Mouse (Mus musculus) forebrain, embryonic 13.5 days (tissue): ENCODE data around the gene Gm20503. TPM values are rescaled to one million over a fixed set of nuclear protein-coding genes. Genes with fewer than 3 reads are reported as not detected.

Experiments used
- ATAC-seq: fragments of 200-750 bp; cut with Nextera tagmentation; 2 replicates; pipeline ENCODE4 v1.8.0; 2017
- H3K27ac ChIP-seq: fragments of 300-500 bp; sonication (generic); 2 replicates; pipeline ENCODE4 v1.5.1; 2015; ENCODE audit warnings: inconsistent platforms, mild to moderate bottlenecking, moderate library complexity
- H3K27me3 ChIP-seq: fragments of 300-500 bp; sonication (generic); 2 replicates; pipeline ENCODE4 v1.6.1; 2015; ENCODE audit warnings: mild to moderate bottlenecking, inconsistent platforms
- H3K36me3 ChIP-seq: fragments of 300-500 bp; sonication (generic); 2 replicates; pipeline ENCODE4 v1.6.1; 2015; ENCODE audit warnings: mild to moderate bottlenecking, inconsistent platforms; ENCODE audit not compliant: poor library complexity, severe bottlenecking
- H3K4me1 ChIP-seq: fragments of 300-500 bp; sonication (generic); 2 replicates; pipeline ENCODE4 v1.6.1; 2015; ENCODE audit warnings: inconsistent platforms
- H3K4me2 ChIP-seq: fragments of 300-500 bp; sonication (generic); 2 replicates; pipeline ENCODE4 v1.6.1; 2015; ENCODE audit warnings: inconsistent platforms, mild to moderate bottlenecking, moderate library complexity
- H3K4me3 ChIP-seq: fragments of 300-500 bp; sonication (generic); 2 replicates; pipeline ENCODE4 v1.5.1; 2015; ENCODE audit warnings: mild to moderate bottlenecking, inconsistent platforms
- H3K9ac ChIP-seq: fragments of 300-500 bp; sonication (generic); 2 replicates; pipeline ENCODE4 v1.6.1; 2015; ENCODE audit warnings: mild to moderate bottlenecking, inconsistent platforms
- H3K9me3 ChIP-seq: fragments of 300-500 bp; sonication (generic); replicated peaks from 2 replicates; pipeline ENCODE4 v1.6.1; 2016; ENCODE audit warnings: inconsistent platforms
- WGBS: fragments of 180-500 bp; shearing (Covaris S2); methylation state at CpG from one replicate; pipeline ENCODE4 v1.1.7; 2015; 5-methylcytosine and 5-hydroxymethylcytosine counted together
- polyA plus RNA-seq: library from polyadenylated mRNA; unstranded; fragments of >200 nt; fragmentation: Nextera tagmentation; extraction: Ambion mirVana; gene quantifications from 2 replicates; pipeline ENCODE4 v1.2.1, GENCODE M21; 2015

The Gm20503 gene
- polyA plus RNA-seq, 1 experiment from 2014 or later = 7.7 TPM

GRCm38 (mm10) chr4:58990609-58991434, 12.2 kb upstream of the Gm20503 start:
- WGBS = 69% methylated on average over 17 of the region's 17 CpGs
- no peaks in the 10 kb centered on the region for H3K36me3 ChIP-seq
- H3K4me1 ChIP-seq = no peaks in the 10 kb centered on the region
- H3K4me3 ChIP-seq = no peak overlapping the region
- ATAC-seq = peak; percentile 40; the same call in 1 of the 2 replicates
- no peak overlapping the region for H3K27ac ChIP-seq
- no peaks in the 10 kb centered on the region for H3K27me3 ChIP-seq
- H3K9ac ChIP-seq = no peak overlapping the region
- no peak overlapping the region for H3K4me2 ChIP-seq
- H3K9me3 ChIP-seq = no peaks in the 10 kb centered on the region

- H3K27ac ChIP-seq = no peak overlapping the region
- no peak overlapping the region for H3K4me3 ChIP-seq
- H3K4me2 ChIP-seq = no peak overlapping the region
- no peaks in the 10 kb centered on the region for H3K27me3 ChIP-seq
- H3K9ac ChIP-seq = no peak overlapping the region
- H3K36me3 ChIP-seq = no peaks in the 10 kb centered on the region
- no peaks in the 10 kb centered on the region for H3K4me1 ChIP-seq
- ATAC-seq = no peak
- 82% methylated on average over 5 of the region's 5 CpGs for WGBS
- no peaks in the 10 kb centered on the region for H3K9me3 ChIP-seq
Observed at GRCm38 (mm10) chr4:58992195-58992594, 10.8 kb upstream of the Gm20503 start.

GRCm38 (mm10) chr4:58994762-58995161, 8.2 kb upstream of the Gm20503 start, which contains the start of gene Dnajc25:
Dnajc25 (plus strand) TSS chr4:58995062.
- Histone ChIP-seq H3K9ac (no peak within 1 kb of the TSS), H3K4me1 (no peaks in the 10 kb centered on the region), H3K27ac (no peak within 1 kb of the TSS), H3K4me2 (no peak within 1 kb of the TSS), H3K9me3 (no peaks in the 10 kb centered on the region), H3K36me3 (no peaks in the 10 kb centered on the region), H3K4me3 (no peak within 1 kb of the TSS), H3K27me3 (no peaks in the 10 kb centered on the region)
- no peak for ATAC-seq
- 93% methylated on average over 4 of the region's 4 CpGs for WGBS

GRCm38 (mm10) chr4:58995251-58995693, 7.7 kb upstream of the Gm20503 start:
- H3K9ac ChIP-seq = no peak overlapping the region
- no peaks in the 10 kb centered on the region for H3K9me3 ChIP-seq
- ATAC-seq = no peak
- no peak overlapping the region for H3K4me3 ChIP-seq
- no peaks in the 10 kb centered on the region for H3K27me3 ChIP-seq
- no peaks in the 10 kb centered on the region for H3K4me1 ChIP-seq
- H3K36me3 ChIP-seq = no peaks in the 10 kb centered on the region
- no peak overlapping the region for H3K27ac ChIP-seq
- 73% methylated on average over 8 of the region's 8 CpGs for WGBS
- no peak overlapping the region for H3K4me2 ChIP-seq

GRCm38 (mm10) chr4:58997081-58997480, 5.9 kb upstream of the Gm20503 start:
- no peak overlapping the region for H3K4me3 ChIP-seq
- no peak for ATAC-seq
- WGBS = 87% methylated on average over 5 of the region's 5 CpGs

GRCm38 (mm10) chr4:58998688-58999087, 4.3 kb upstream of the Gm20503 start:
- ATAC-seq = no peak
- 90% methylated on average over 1 of the region's 1 CpGs for WGBS

More at GRCm38 (mm10) chr4:58997081-58997480, 5.9 kb upstream of the Gm20503 start:
- H3K9me3 ChIP-seq = no peaks in the 10 kb centered on the region
- no peaks in the 10 kb centered on the region for H3K4me1 ChIP-seq
- no peaks in the 10 kb centered on the region for H3K36me3 ChIP-seq
- no peak overlapping the region for H3K9ac ChIP-seq
- no peak overlapping the region for H3K4me2 ChIP-seq
- H3K27ac ChIP-seq = no peak overlapping the region
- no peaks in the 10 kb centered on the region for H3K27me3 ChIP-seq

GRCm38 (mm10) chr4:58999686-59000085, 3.3 kb upstream of the Gm20503 start:
- Histone ChIP-seq H3K36me3 (no peaks in the 10 kb centered on the region), H3K4me1 (peaks cover 17% of the 10 kb centered on the region), H3K9me3 (no peaks in the 10 kb centered on the region), H3K27ac (no peak overlapping the region), H3K27me3 (no peaks in the 10 kb centered on the region), H3K9ac (no peak overlapping the region), H3K4me2 (no peak overlapping the region), H3K4me3 (no peak overlapping the region)
- 13% methylated on average over 2 of the region's 2 CpGs for WGBS
- ATAC-seq = no peak

More at GRCm38 (mm10) chr4:58998688-58999087, 4.3 kb upstream of the Gm20503 start:
- Histone ChIP-seq H3K4me3 (no peak overlapping the region), H3K9me3 (no peaks in the 10 kb centered on the region), H3K27me3 (no peaks in the 10 kb centered on the region), H3K36me3 (no peaks in the 10 kb centered on the region), H3K4me1 (peaks cover 7% of the 10 kb centered on the region), H3K27ac (no peak overlapping the region), H3K4me2 (no peak overlapping the region), H3K9ac (no peak overlapping the region)

GRCm38 (mm10) chr4:59000614-59001013, 2.4 kb upstream of the Gm20503 start:
- Histone ChIP-seq H3K4me1 (peaks cover 24% of the 10 kb centered on the region), H3K9ac (no peak overlapping the region), H3K27ac (no peak overlapping the region), H3K4me2 (no peak overlapping the region), H3K36me3 (no peaks in the 10 kb centered on the region), H3K4me3 (no peak overlapping the region), H3K27me3 (no peaks in the 10 kb centered on the region), H3K9me3 (no peaks in the 10 kb centered on the region)
- ATAC-seq = no peak
- WGBS = 7% methylated on average over 2 of the region's 2 CpGs

GRCm38 (mm10) chr4:59003806-59004200, 793 bp downstream of the Gm20503 start:
- no peak overlapping the region for H3K27ac ChIP-seq
- H3K9ac ChIP-seq = peak overlapping the region; percentile 96
- H3K9me3 ChIP-seq = no peaks in the 10 kb centered on the region
- ATAC-seq = no peak
- H3K4me2 ChIP-seq = peak overlapping the region; percentile 87
- 34% methylated on average over 7 of the region's 7 CpGs for WGBS
- peaks cover 24% of the 10 kb centered on the region for H3K4me1 ChIP-seq
- peak overlapping the region; percentile 88 for H3K4me3 ChIP-seq
- no peaks in the 10 kb centered on the region for H3K36me3 ChIP-seq
- H3K27me3 ChIP-seq = no peaks in the 10 kb centered on the region

- Histone ChIP-seq H3K9ac (no peak overlapping the region), H3K27ac (no peak overlapping the region), H3K36me3 (no peaks in the 10 kb centered on the region), H3K27me3 (no peaks in the 10 kb centered on the region), H3K4me3 (no peak overlapping the region), H3K4me1 (peaks cover 24% of the 10 kb centered on the region), H3K4me2 (no peak overlapping the region), H3K9me3 (no peaks in the 10 kb centered on the region)
- WGBS = 77% methylated on average over 8 of the region's 8 CpGs
- ATAC-seq = no peak
Observed at GRCm38 (mm10) chr4:59006211-59006610, 3.2 kb downstream of the Gm20503 start.

- no peaks in the 10 kb centered on the region for H3K9me3 ChIP-seq
- H3K27me3 ChIP-seq = no peaks in the 10 kb centered on the region
- no peak overlapping the region for H3K4me2 ChIP-seq
- no peak for ATAC-seq
- H3K9ac ChIP-seq = no peak overlapping the region
- H3K4me3 ChIP-seq = no peak overlapping the region
- H3K4me1 ChIP-seq = peaks cover 24% of the 10 kb centered on the region
- H3K27ac ChIP-seq = no peak overlapping the region
- no peaks in the 10 kb centered on the region for H3K36me3 ChIP-seq
- 88% methylated on average over 6 of the region's 6 CpGs for WGBS
Observed at GRCm38 (mm10) chr4:59007016-59007415, 4.0 kb downstream of the Gm20503 start.

- ATAC-seq = no peak
Observed at GRCm38 (mm10) chr4:59007974-59008373, 5.0 kb downstream of the Gm20503 start.

More at GRCm38 (mm10) chr4:59007974-59008373, 5.0 kb downstream of the Gm20503 start:
- Histone ChIP-seq H3K36me3 (no peaks in the 10 kb centered on the region), H3K27ac (no peak overlapping the region), H3K27me3 (no peaks in the 10 kb centered on the region), H3K4me2 (no peak overlapping the region), H3K9ac (no peak overlapping the region), H3K4me1 (peaks cover 19% of the 10 kb centered on the region), H3K9me3 (no peaks in the 10 kb centered on the region), H3K4me3 (no peak overlapping the region)
- 86% methylated on average over 5 of the region's 5 CpGs for WGBS
